Mouse (Mus musculus) heart, adult 2 months (tissue): ENCODE results near the gene Gucy2g. TPM values are rescaled to one million over a fixed set of nuclear protein-coding genes. Genes with fewer than 3 reads are reported as not detected.

ENCODE experiments used
- DNase-seq, 2 experiments: peaks; one replicate each; pipeline ENCODE4 v3.0.0; 2021
- H3K27ac ChIP-seq: fragments of 200-600 bp; 2 replicates; pipeline ENCODE4 v1.8.1; 2022
- H3K27me3 ChIP-seq: fragments of 200-500 bp; 2 replicates; pipeline ENCODE4 v1.6.1; 2012; ENCODE audit warnings: mild to moderate bottlenecking, low read length, inconsistent platforms, mixed read lengths; ENCODE audit not compliant: control insufficient read depth, insufficient read depth
- H3K36me3 ChIP-seq: fragments of 200-500 bp; 2 replicates; pipeline ENCODE4 v1.6.1; 2012; ENCODE audit warnings: low read length, inconsistent platforms; ENCODE audit not compliant: control insufficient read depth, insufficient read depth
- H3K4me1 ChIP-seq: fragments of 200-500 bp; 2 replicates; pipeline ENCODE4 v1.6.1; 2011; ENCODE audit warnings: low read length; ENCODE audit not compliant: control insufficient read depth, insufficient read depth
- H3K4me3 ChIP-seq: fragments of 200-600 bp; 2 replicates; pipeline ENCODE4 v1.8.1; 2022
- H3K79me2 ChIP-seq: fragments of 200-500 bp; replicated peaks from 2 replicates; pipeline ENCODE4 v1.6.1; 2012; ENCODE audit warnings: mild to moderate bottlenecking, inconsistent platforms, low read length, moderate library complexity, mixed read lengths; ENCODE audit not compliant: control insufficient read depth, insufficient read depth
- H3K9ac ChIP-seq: fragments of 200-500 bp; 2 replicates; pipeline ENCODE4 v1.6.1; 2012; ENCODE audit warnings: low read depth, mild to moderate bottlenecking, control low read depth, inconsistent platforms, low read length, mixed read lengths
- CTCF ChIP-seq: fragments of 200-600 bp; IDR thresholded peaks from 2 replicates; pipeline ENCODE4 v1.8.1; 2022; ENCODE audit warnings: antibody characterized with exemption, mild to moderate bottlenecking, moderate library complexity
- EP300 ChIP-seq: fragments of 200-500 bp; IDR thresholded peaks from 2 replicates; pipeline ENCODE4 v1.6.1; 2011; ENCODE audit warnings: low read depth, low read length, control low read depth; ENCODE audit not compliant: insufficient read depth
- POLR2A ChIP-seq: fragments of 200-500 bp; IDR thresholded peaks from 2 replicates; pipeline ENCODE4 v1.6.1; 2011; ENCODE audit warnings: mild to moderate bottlenecking, low read depth, low read length, control low read depth; ENCODE audit not compliant: insufficient read depth
- WGBS: fragments of 180-500 bp; shearing (Covaris S2); methylation state at CpG from one replicate; pipeline ENCODE4 v1.1.7; 2018; 5-methylcytosine and 5-hydroxymethylcytosine counted together
- intact Hi-C: fragments of 180-260 bp; cut with DNase I; formaldehyde crosslinking; loops from one replicate; pipeline ENCODE4 v1.15.1; 2025
- polyA plus RNA-seq: library from polyadenylated mRNA; depleted of rRNA; stranded (reverse); fragments of >200 nt; gene quantifications from 2 replicates; pipeline ENCODE4 v1.2.3, GENCODE M21; 2012
- total RNA-seq, 2 experiments: library from RNA; stranded (reverse); gene quantifications; 2 replicates each; pipeline ENCODE4 v1.2.3; 2021

Gene Gucy2g
- total and polyA plus RNA-seq, 3 experiments: 0.07 to 0.12 TPM; not detected in 1

GRCm38 (mm10) chr19:55195574-55195973 lies 45.5 kb downstream of the Gucy2g start:
- 66% methylated on average over 3 of the region's 3 CpGs for WGBS
- intact Hi-C loops: loop anchor here (2.0 kb wide), 1 partner anchor 97 kb away; no protein-coding TSS in a partner anchor
- H3K4me1 ChIP-seq: peaks cover 8% of the 10 kb centered on the region
- DNase-seq: no peak
- H3K79me2 ChIP-seq: no peaks in the 10 kb centered on the region
- no peaks in the 10 kb centered on the region for H3K27me3 ChIP-seq
- H3K9ac ChIP-seq: no peak overlapping the region
- H3K27ac ChIP-seq: peak overlapping the region; percentile 23; the same call in 1 of the 2 replicates
- no peak for TF ChIP-seq CTCF
- TF ChIP-seq EP300: no peak
- no peak for TF ChIP-seq POLR2A
- H3K4me3 ChIP-seq: no peak overlapping the region
- no peaks in the 10 kb centered on the region for H3K36me3 ChIP-seq

GRCm38 (mm10) chr19:55194520-55195170 lies 46.4 kb downstream of the Gucy2g start:
- Histone ChIP-seq H3K79me2 (no peaks in the 10 kb centered on the region), H3K27ac (peak overlapping the region; percentile 65), H3K27me3 (no peaks in the 10 kb centered on the region), H3K4me1 (peaks cover 10% of the 10 kb centered on the region), H3K36me3 (no peaks in the 10 kb centered on the region), H3K9ac (0 out of 2 replicates have a peak overlapping the region, but pooled peaks have one; percentile 35), H3K4me3 (no peak overlapping the region)
- TF ChIP-seq EP300 (peak; percentile 66), CTCF (no peak)
- DNase-seq: peak; percentile 44 to 46
- 41% methylated on average over 7 of the region's 7 CpGs for WGBS
- intact Hi-C loops: loop anchor here (2.0 kb wide), 1 partner anchor 96 kb away; no protein-coding TSS in a partner anchor

GRCm38 (mm10) chr19:55193717-55194394 lies 47.2 kb downstream of the Gucy2g start:
- peaks cover 10% of the 10 kb centered on the region for H3K4me1 ChIP-seq
- H3K9ac ChIP-seq: no peak overlapping the region
- 76% methylated on average over 11 of the region's 11 CpGs for WGBS
- no peak overlapping the region for H3K4me3 ChIP-seq
- H3K27me3 ChIP-seq: no peaks in the 10 kb centered on the region
- intact Hi-C loops: loop anchor here (2.0 kb wide), 1 partner anchor 95 kb away; no protein-coding TSS in a partner anchor
- peak overlapping the region; percentile 65 for H3K27ac ChIP-seq
- H3K36me3 ChIP-seq: no peaks in the 10 kb centered on the region
- TF ChIP-seq EP300 (no peak), POLR2A (no peak), CTCF (no peak)
- H3K79me2 ChIP-seq: no peaks in the 10 kb centered on the region
- no peak for DNase-seq

DNA sequence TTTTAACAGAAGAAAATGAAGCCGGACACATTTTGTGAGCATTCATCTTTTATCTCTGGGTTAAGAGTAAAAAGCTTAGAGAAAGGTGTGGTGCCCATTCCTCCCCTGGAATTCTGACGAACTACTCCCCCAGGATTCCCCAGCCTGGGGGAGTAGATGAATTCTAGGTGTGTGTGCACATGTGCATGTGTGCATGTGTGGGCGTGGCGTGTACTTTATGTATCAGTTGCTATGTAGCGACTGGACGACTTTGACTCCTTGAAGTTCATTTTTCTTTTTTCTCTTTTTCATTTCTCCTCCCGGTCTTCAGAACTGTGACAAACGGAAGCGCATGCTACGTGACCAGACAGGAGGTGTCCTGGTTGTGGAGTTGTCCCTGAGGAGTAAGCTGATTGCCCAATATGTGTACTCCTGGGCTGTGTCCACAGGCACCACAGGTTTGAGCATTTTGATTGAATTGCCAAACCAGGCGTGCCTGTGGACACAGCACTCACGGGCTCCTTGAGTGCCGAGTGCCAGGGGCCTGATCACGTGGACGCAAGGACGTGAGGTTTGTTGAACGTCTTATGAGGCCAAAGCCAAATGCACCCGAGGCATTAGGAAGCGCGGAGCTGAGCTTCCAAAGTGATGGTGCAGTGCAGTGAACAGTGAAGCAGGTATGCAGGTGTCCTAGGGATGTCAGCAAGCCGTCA lies 48.6 kb downstream of the Gucy2g start:
- peak in 1 of 2 experiments; percentile 28 for DNase-seq
- H3K36me3 ChIP-seq: no peaks in the 10 kb centered on the region
- H3K9ac ChIP-seq: no peak overlapping the region
- H3K4me1 ChIP-seq: peaks cover 10% of the 10 kb centered on the region
- whole genome bisulfite sequencing: 83% methylated on average over 21 of the region's 21 CpGs
- no peaks in the 10 kb centered on the region for H3K27me3 ChIP-seq
- intact Hi-C loops: no loop called here
- TF ChIP-seq EP300 (no peak), POLR2A (no peak), CTCF (no peak)
- no peak overlapping the region for H3K4me3 ChIP-seq
- H3K27ac ChIP-seq: peak overlapping the region; percentile 36; the same call in 1 of the 2 replicates
- H3K79me2 ChIP-seq: no peaks in the 10 kb centered on the region

GRCm38 (mm10) chr19:55191596-55191995 lies 49.4 kb downstream of the Gucy2g start:
- Histone ChIP-seq H3K4me1 (peaks cover 10% of the 10 kb centered on the region), H3K9ac (no peak overlapping the region), H3K36me3 (no peaks in the 10 kb centered on the region), H3K4me3 (no peak overlapping the region), H3K27me3 (no peaks in the 10 kb centered on the region), H3K79me2 (no peaks in the 10 kb centered on the region), H3K27ac (peak overlapping the region; percentile 36)
- intact Hi-C loops: no loop called here
- no peak for DNase-seq
- 45% methylated on average over 2 of the region's 2 CpGs for WGBS
- TF ChIP-seq EP300 (no peak), CTCF (no peak), POLR2A (no peak)

DNA sequence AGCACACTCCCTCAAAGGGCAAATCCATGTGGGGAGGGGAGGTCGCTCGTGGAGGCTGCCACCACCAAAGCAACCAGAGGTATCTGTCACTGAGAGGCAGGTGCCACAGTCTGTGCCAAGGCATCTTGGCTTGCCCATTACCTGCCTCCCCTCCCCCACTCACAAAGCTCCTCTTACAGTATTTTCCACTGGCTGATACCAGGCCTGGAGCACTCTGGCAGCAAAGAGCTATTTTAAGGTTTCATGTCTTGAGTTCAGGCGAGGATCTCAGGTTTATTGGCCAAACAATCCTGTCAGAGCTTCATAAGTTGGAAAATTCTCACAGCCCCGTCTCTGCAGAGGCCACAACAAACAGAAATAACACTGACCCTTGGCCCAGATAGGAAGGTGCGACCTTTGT lies 51.0 kb downstream of the Gucy2g start:
- Histone ChIP-seq H3K4me1 (peaks cover 9% of the 10 kb centered on the region), H3K36me3 (no peaks in the 10 kb centered on the region), H3K27me3 (no peaks in the 10 kb centered on the region), H3K9ac (no peak overlapping the region), H3K27ac (peak overlapping the region; percentile 81), H3K4me3 (no peak overlapping the region), H3K79me2 (no peaks in the 10 kb centered on the region)
- TF ChIP-seq EP300 (0 out of 2 replicates have a peak, but pooled peaks have one; percentile 57), POLR2A (no peak), CTCF (no peak)
- 42% methylated on average over 5 of the region's 5 CpGs for WGBS
- intact Hi-C loops: no loop called here
- peak; percentile 52 to 71 for DNase-seq
